Mouse (Mus musculus): ENCODE measurements around the gene Tas1r1. TPM values are rescaled to one million over a fixed set of nuclear protein-coding genes. Genes with fewer than 3 reads are reported as not detected.

Gene Tas1r1
- polyA plus RNA-seq, 1 experiment from 2014 or later = 2.0 TPM

GRCm38 (mm10) chr4:152032922-152033321, 5.4 kb downstream of the Tas1r1 start:
- H3K9me3 ChIP-seq (ENCODE audit: control insufficient read depth, low read length) = no peaks in the 10 kb centered on the region
- H3K4me3 ChIP-seq (ENCODE audit: low read length) = no peak overlapping the region
- no peak overlapping the region for H3K9ac ChIP-seq (ENCODE audit: low read depth, low read length)
- peaks cover 2% of the 10 kb centered on the region; the same call in 1 of the 2 replicates for H3K27me3 ChIP-seq (replicated peaks; ENCODE audit: control insufficient read depth, insufficient read depth, low read length)
- WGBS = 89% methylated on average over 13 of the region's 13 CpGs
- no peaks in the 10 kb centered on the region for H3K36me3 ChIP-seq (ENCODE audit: control insufficient read depth, insufficient read depth, low read length)
- no peak overlapping the region for H3K4me2 ChIP-seq (ENCODE audit: low read length)
- H3K4me1 ChIP-seq (ENCODE audit: control insufficient read depth, insufficient read depth, low read depth, low read length) = peaks cover 19% of the 10 kb centered on the region
- H3K27ac ChIP-seq (ENCODE audit: low read depth, low read length) = no peak overlapping the region
- ATAC-seq = no peak

GRCm38 (mm10) chr4:152029997-152030396, 8.4 kb downstream of the Tas1r1 start:
- Histone ChIP-seq H3K4me2 (ENCODE audit: low read length) (peak overlapping the region; percentile 36; the same call in 1 of the 2 replicates), H3K4me1 (ENCODE audit: control insufficient read depth, insufficient read depth, low read depth, low read length) (peaks cover 39% of the 10 kb centered on the region), H3K36me3 (ENCODE audit: control insufficient read depth, insufficient read depth, low read length) (no peaks in the 10 kb centered on the region), H3K9me3 (ENCODE audit: control insufficient read depth, low read length) (no peaks in the 10 kb centered on the region), H3K4me3 (ENCODE audit: low read length) (no peak overlapping the region), H3K27me3 (replicated peaks; ENCODE audit: control insufficient read depth, insufficient read depth, low read length) (peaks cover 2% of the 10 kb centered on the region; the same call in 1 of the 2 replicates), H3K27ac (ENCODE audit: low read depth, low read length) (no peak overlapping the region), H3K9ac (ENCODE audit: low read depth, low read length) (0 out of 2 replicates have a peak overlapping the region, but pooled peaks have one; percentile 5)
- ATAC-seq = no peak
- 43% methylated on average over 4 of the region's 4 CpGs for WGBS

DNA sequence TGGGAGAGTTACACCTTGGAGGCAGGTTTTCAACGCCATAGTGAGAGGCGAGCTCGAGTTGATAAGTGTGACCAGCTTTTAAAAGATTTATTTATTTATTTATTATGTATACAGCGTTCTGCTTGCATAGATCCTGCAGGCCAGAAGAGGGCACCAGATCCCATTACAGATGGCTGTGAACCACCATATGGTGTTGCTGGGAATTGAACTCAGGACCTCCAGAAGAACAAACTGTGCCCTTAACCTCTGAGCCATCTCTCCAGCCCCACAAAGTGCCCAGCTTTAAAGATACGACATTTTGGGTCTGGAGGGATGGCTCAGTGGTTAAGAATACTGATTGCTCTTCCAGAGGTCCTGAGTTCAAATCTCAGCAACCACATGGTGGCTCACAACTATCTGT, 9.3 kb downstream of the Tas1r1 start:
- Histone ChIP-seq H3K9ac (ENCODE audit: low read depth, low read length) (no peak overlapping the region), H3K4me3 (ENCODE audit: low read length) (no peak overlapping the region)

DNA sequence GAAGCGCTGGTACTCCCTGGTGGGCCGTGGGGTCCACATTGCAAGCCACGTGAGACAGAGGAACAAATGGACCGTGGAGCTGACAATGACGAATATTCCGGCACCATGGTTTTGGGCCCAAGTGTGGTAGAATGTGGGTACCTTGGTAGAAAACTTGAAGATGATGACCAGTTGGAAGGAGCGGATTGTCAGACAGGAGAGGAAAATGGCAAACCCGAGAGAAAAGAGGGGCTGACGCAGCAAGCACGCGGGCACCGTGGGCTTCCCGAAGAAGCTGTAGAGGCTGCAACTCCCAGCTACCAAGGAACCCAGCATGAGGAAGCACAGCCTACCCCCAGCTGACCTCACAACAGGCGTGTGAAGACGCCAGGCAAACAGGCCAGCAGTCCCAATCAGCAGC, 9.9 kb downstream of the Tas1r1 start:
- 53% methylated on average over 15 of the region's 15 CpGs for WGBS
- Histone ChIP-seq H3K4me2 (ENCODE audit: low read length) (peak overlapping the region; percentile 97), H3K4me3 (ENCODE audit: low read length) (peak overlapping the region; percentile 75), H3K36me3 (ENCODE audit: control insufficient read depth, insufficient read depth, low read length) (0 out of 2 replicates have a peak, but pooled peaks cover 2% of the 10 kb centered on the region), H3K27ac (ENCODE audit: low read depth, low read length) (no peak overlapping the region), H3K27me3 (replicated peaks; ENCODE audit: control insufficient read depth, insufficient read depth, low read length) (peaks cover 2% of the 10 kb centered on the region; the same call in 1 of the 2 replicates), H3K9ac (ENCODE audit: low read depth, low read length) (peak overlapping the region; percentile 75), H3K4me1 (ENCODE audit: control insufficient read depth, insufficient read depth, low read depth, low read length) (peaks cover 45% of the 10 kb centered on the region), H3K9me3 (ENCODE audit: control insufficient read depth, low read length) (no peaks in the 10 kb centered on the region)
- ATAC-seq = no peak

More for the DNA sequence above, 9.3 kb downstream of the Tas1r1 start:
- H3K9me3 ChIP-seq (ENCODE audit: control insufficient read depth, low read length) = no peaks in the 10 kb centered on the region
- 36% methylated on average over 5 of the region's 5 CpGs for whole genome bisulfite sequencing
- no peak for ATAC-seq
- peaks cover 45% of the 10 kb centered on the region for H3K4me1 ChIP-seq (ENCODE audit: control insufficient read depth, insufficient read depth, low read depth, low read length)
- H3K36me3 ChIP-seq (ENCODE audit: control insufficient read depth, insufficient read depth, low read length) = 0 out of 2 replicates have a peak, but pooled peaks cover 2% of the 10 kb centered on the region
- H3K27ac ChIP-seq (ENCODE audit: low read depth, low read length) = no peak overlapping the region
- peak overlapping the region; percentile 97 for H3K4me2 ChIP-seq (ENCODE audit: low read length)
- H3K27me3 ChIP-seq (replicated peaks; ENCODE audit: control insufficient read depth, insufficient read depth, low read length) = peaks cover 2% of the 10 kb centered on the region; the same call in 1 of the 2 replicates

DNA sequence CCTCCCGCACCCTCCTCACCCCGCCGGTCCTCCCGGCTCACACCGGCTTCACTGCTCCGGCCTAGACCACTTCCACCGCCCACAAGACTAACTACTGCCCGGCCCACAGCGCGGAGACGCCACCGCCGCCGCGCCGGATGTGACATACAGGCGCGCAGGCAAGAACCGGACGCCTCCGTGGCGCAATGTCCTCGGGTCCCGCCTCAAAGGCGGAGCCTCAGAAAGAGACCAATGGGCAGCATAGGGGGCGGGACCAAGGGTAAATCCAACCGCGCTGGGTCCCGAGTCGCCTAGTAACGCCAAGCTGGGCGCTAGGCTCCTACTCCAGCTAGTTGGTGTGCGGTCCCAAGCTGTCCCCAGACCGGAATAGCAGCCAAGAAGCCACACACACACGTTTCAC, 10.8 kb downstream of the Tas1r1 start, which contains the start of gene Zbtb48:
TSS of gene Zbtb48 (minus strand) at position 148 of the 400 bp plus-strand sequence.
- ATAC-seq = peak; percentile 98
- Histone ChIP-seq H3K9me3 (ENCODE audit: control insufficient read depth, low read length) (no peaks in the 10 kb centered on the region), H3K9ac (ENCODE audit: low read depth, low read length) (peak within 1 kb of the TSS; percentile 75), H3K27ac (ENCODE audit: low read depth, low read length) (peak within 1 kb of the TSS; percentile 73), H3K4me1 (ENCODE audit: control insufficient read depth, insufficient read depth, low read depth, low read length) (peaks cover 45% of the 10 kb centered on the region), H3K4me2 (ENCODE audit: low read length) (peak within 1 kb of the TSS; percentile 97), H3K4me3 (ENCODE audit: low read length) (peak within 1 kb of the TSS; percentile 75), H3K36me3 (ENCODE audit: control insufficient read depth, insufficient read depth, low read length) (0 out of 2 replicates have a peak, but pooled peaks cover 2% of the 10 kb centered on the region), H3K27me3 (replicated peaks; ENCODE audit: control insufficient read depth, insufficient read depth, low read length) (0 out of 2 replicates have a peak, but pooled peaks cover 2% of the 10 kb centered on the region)
- WGBS = under 1% methylated on average over 33 of the region's 35 CpGs

GRCm38 (mm10) chr4:152026751-152027508, 11.4 kb downstream of the Tas1r1 start:
- peaks cover 45% of the 10 kb centered on the region for H3K4me1 ChIP-seq (ENCODE audit: control insufficient read depth, insufficient read depth, low read depth, low read length)
- peak overlapping the region; percentile 97 for H3K4me2 ChIP-seq (ENCODE audit: low read length)
- H3K9me3 ChIP-seq (ENCODE audit: control insufficient read depth, low read length) = no peaks in the 10 kb centered on the region
- peaks cover 5% of the 10 kb centered on the region; the same call in 1 of the 2 replicates for H3K36me3 ChIP-seq (ENCODE audit: control insufficient read depth, insufficient read depth, low read length)
- H3K27ac ChIP-seq (ENCODE audit: low read depth, low read length) = peak overlapping the region; percentile 73
- ATAC-seq = peak; percentile 67
- peak overlapping the region; percentile 75 for H3K9ac ChIP-seq (ENCODE audit: low read depth, low read length)
- H3K4me3 ChIP-seq (ENCODE audit: low read length) = peak overlapping the region; percentile 75
- WGBS = 5% methylated on average over 26 of the region's 41 CpGs
- H3K27me3 ChIP-seq (replicated peaks; ENCODE audit: control insufficient read depth, insufficient read depth, low read length) = 0 out of 2 replicates have a peak, but pooled peaks cover under 1% of the 10 kb centered on the region

DNA sequence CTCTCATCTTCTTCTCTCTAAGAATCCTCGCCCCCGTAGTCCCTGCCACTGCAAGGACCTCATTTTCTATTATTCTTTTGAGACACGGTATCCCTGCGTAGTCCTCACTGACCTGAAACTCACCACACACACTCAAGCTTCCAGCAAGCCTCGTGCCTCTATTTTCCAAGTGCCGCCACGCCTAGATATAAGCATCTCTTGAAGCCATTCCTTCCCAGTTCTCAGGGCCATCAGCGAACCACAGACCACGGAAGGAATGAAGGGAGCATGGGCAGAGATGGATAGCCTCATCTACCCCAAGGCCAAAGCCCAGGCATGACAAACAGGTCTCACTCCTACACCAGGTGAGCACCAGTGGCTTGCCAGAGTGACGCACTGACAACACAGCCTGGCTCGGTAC, 13.8 kb downstream of the Tas1r1 start:
- H3K27me3 ChIP-seq (replicated peaks; ENCODE audit: control insufficient read depth, insufficient read depth, low read length) = no peaks in the 10 kb centered on the region
- 92% methylated on average over 11 of the region's 11 CpGs for WGBS
- H3K9ac ChIP-seq (ENCODE audit: low read depth, low read length) = no peak overlapping the region
- H3K4me3 ChIP-seq (ENCODE audit: low read length) = no peak overlapping the region
- H3K36me3 ChIP-seq (ENCODE audit: control insufficient read depth, insufficient read depth, low read length) = peaks cover 24% of the 10 kb centered on the region
- no peak for ATAC-seq
- no peaks in the 10 kb centered on the region for H3K9me3 ChIP-seq (ENCODE audit: control insufficient read depth, low read length)
- no peak overlapping the region for H3K27ac ChIP-seq (ENCODE audit: low read depth, low read length)
- peaks cover 38% of the 10 kb centered on the region for H3K4me1 ChIP-seq (ENCODE audit: control insufficient read depth, insufficient read depth, low read depth, low read length)
- H3K4me2 ChIP-seq (ENCODE audit: low read length) = no peak overlapping the region

DNA sequence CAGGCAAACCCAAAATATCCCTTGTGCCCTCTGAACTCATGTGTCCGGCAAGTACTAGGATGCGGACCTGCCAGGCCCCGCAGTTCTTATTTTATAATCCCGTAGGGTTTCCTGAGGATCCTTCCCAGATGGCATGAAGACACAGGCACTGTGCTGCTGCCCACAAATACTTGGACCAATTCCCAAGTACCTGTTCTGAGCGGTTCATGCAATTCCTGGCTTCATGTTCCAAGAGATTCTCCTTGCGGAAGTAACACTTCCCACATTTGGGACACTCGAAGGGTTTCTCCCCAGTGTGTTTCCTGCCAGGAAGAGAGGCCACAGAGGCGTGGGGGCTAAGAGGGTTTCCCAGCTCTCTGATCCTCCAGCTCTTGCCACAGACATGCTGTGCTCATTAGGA, 15.9 kb downstream of the Tas1r1 start:
- ATAC-seq = no peak
- Histone ChIP-seq H3K36me3 (ENCODE audit: control insufficient read depth, insufficient read depth, low read length) (peaks cover 30% of the 10 kb centered on the region), H3K27ac (ENCODE audit: low read depth, low read length) (no peak overlapping the region), H3K4me3 (ENCODE audit: low read length) (no peak overlapping the region), H3K9me3 (ENCODE audit: control insufficient read depth, low read length) (no peaks in the 10 kb centered on the region), H3K4me1 (ENCODE audit: control insufficient read depth, insufficient read depth, low read depth, low read length) (peaks cover 26% of the 10 kb centered on the region), H3K9ac (ENCODE audit: low read depth, low read length) (no peak overlapping the region), H3K27me3 (replicated peaks; ENCODE audit: control insufficient read depth, insufficient read depth, low read length) (no peaks in the 10 kb centered on the region), H3K4me2 (ENCODE audit: low read length) (no peak overlapping the region)
- 94% methylated on average over 8 of the region's 8 CpGs for WGBS

DNA sequence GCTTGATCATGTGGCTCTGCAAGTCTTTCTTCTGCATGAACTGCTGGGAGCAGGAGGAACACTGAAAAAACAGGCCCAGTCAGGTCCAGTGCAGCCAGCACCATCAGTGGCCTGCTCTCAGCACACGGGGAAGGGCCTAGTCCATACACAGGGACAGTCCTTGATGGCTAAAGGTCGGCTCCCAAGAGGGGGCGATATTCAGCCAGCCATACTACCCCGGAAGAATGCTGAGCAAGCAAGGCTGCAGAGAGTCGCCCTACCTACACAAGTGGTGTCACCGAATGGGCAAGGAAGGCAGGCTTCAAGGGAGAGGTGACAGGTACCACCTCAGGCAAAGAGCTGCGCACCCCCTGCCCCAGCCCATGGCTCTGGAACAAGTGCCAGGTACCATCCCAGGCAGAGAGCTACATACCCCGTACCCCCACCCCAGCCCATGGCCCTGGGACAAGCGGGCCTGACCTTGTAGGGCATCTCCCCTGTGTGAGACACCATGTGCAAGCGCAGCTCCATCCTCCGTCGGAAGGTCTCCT, 16.7 kb downstream of the Tas1r1 start:
- H3K36me3 ChIP-seq (ENCODE audit: control insufficient read depth, insufficient read depth, low read length) = peaks cover 30% of the 10 kb centered on the region
- WGBS = 75% methylated on average over 12 of the region's 12 CpGs

More for the DNA sequence above, 16.7 kb downstream of the Tas1r1 start:
- no peak for ATAC-seq
- no peaks in the 10 kb centered on the region for H3K9me3 ChIP-seq (ENCODE audit: control insufficient read depth, low read length)
- peaks cover 22% of the 10 kb centered on the region for H3K4me1 ChIP-seq (ENCODE audit: control insufficient read depth, insufficient read depth, low read depth, low read length)
- no peak overlapping the region for H3K4me3 ChIP-seq (ENCODE audit: low read length)
- H3K27ac ChIP-seq (ENCODE audit: low read depth, low read length) = no peak overlapping the region
- no peak overlapping the region for H3K4me2 ChIP-seq (ENCODE audit: low read length)
- H3K9ac ChIP-seq (ENCODE audit: low read depth, low read length) = no peak overlapping the region
- no peaks in the 10 kb centered on the region for H3K27me3 ChIP-seq (replicated peaks; ENCODE audit: control insufficient read depth, insufficient read depth, low read length)

Measured in hindbrain, embryonic 16.5 days (tissue).